Mouse (Mus musculus): ENCODE measurements at regions not wholly inside any gene's neighbourhood (a gene's known extent, or its start where the extent isn't known, plus 50 kb on each side); places are given as distances from the start of the nearest gene placed in this dataset.

DNA sequence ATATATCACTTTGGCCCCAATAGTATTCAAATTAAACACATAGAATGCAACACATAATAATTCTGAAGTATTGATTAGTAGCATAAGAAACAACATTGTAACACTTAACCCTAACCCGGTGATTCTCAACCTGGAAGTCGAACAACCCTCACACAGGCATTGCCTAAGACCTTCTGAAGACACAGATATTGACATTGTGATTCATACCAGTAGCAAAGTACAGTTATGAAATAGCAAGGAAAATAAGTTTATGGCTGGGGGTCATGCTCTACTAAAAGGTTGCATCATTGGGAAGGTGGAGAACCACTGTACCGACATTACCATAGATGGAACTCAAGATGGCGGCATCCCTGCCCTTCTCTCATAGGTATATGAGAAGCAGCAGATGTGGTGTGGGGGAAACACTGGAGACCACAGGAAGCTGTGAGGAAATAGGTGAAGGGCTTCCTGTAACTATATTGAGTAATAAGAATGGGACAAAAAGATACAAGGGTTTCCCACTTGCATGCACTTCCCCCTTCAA lies 231.1 kb upstream of the Hnrnpa3 start:
- no peak for TF ChIP-seq KAT2A (conservative IDR thresholded peaks at IDR 0.05; ENCODE audit: low read depth, low read length)
- no peak for TF ChIP-seq RAD21 (IDR thresholded peaks at IDR 0.05; ENCODE audit: low read depth, low read length)
- no peak for TF ChIP-seq MAX (IDR thresholded peaks at IDR 0.05; ENCODE audit: low read length)
- TF ChIP-seq USF2 (IDR thresholded peaks at IDR 0.05; ENCODE audit: borderline replicate concordance in 1 of 2, insufficient read depth in 1 of 2, low read depth in 1 of 2, low read length in 2 of 2), result no peak
- no peak for TF ChIP-seq ELF1 (IDR thresholded peaks at IDR 0.05; ENCODE audit: low read depth, low read length)
- TF ChIP-seq EP300 (IDR thresholded peaks at IDR 0.05; ENCODE audit: low read depth in 1 of 2, low read length in 2 of 2), result no peak
- TF ChIP-seq MAZ (IDR thresholded peaks at IDR 0.05; ENCODE audit: low read depth, low read length), result no peak
- no peak for TF ChIP-seq SIN3A (IDR thresholded peaks at IDR 0.05; ENCODE audit: low read length)
- TF ChIP-seq NRF1 (IDR thresholded peaks at IDR 0.05; ENCODE audit: insufficient read depth, low read depth, low read length, poor library complexity, severe bottlenecking), result no peak
- TF ChIP-seq CHD1 (IDR thresholded peaks at IDR 0.05; ENCODE audit: low read depth, low read length), result no peak
- TF ChIP-seq ETS1 (IDR thresholded peaks at IDR 0.05; ENCODE audit: low read depth, low read length), result no peak
- TF ChIP-seq ZNF384 (IDR thresholded peaks at IDR 0.05; ENCODE audit: low read depth, low read length), result no peak
- no peak for TF ChIP-seq RCOR1 (IDR thresholded peaks at IDR 0.05; ENCODE audit: low read depth, low read length)
- TF ChIP-seq E2F4 (IDR thresholded peaks at IDR 0.05; ENCODE audit: borderline replicate concordance, low read depth, low read length), result no peak
- TF ChIP-seq JUND (IDR thresholded peaks at IDR 0.05; ENCODE audit: low read depth, low read length), result no peak
- TF ChIP-seq MYC (IDR thresholded peaks at IDR 0.05; ENCODE audit: low read depth, low read length), result no peak
- no peak for TF ChIP-seq SMC3 (IDR thresholded peaks at IDR 0.05; ENCODE audit: low read depth, low read length)
- no peak for TF ChIP-seq GABPA (IDR thresholded peaks at IDR 0.05; ENCODE audit: low read depth, low read length)
- no peaks in the 10 kb centered on the region for H3K9me3 ChIP-seq (replicated peaks; ENCODE audit: insufficient read depth, low read length)
- H3K27ac ChIP-seq (ENCODE audit: control insufficient read depth, low read depth, low read length), result no peak overlapping the region
- H3K79me2 ChIP-seq (ENCODE audit: control insufficient read depth, insufficient read depth, low read length, poor library complexity), result no peaks in the 10 kb centered on the region
- H3K36me3 ChIP-seq (ENCODE audit: control insufficient read depth in 1 of 2, insufficient read depth in 2 of 2, low read length in 2 of 2), result no peaks in the 10 kb centered on the region
- no peak for DNase-seq (ENCODE audit: low read depth, low spot score)
- no peaks in the 10 kb centered on the region for H3K4me1 ChIP-seq (ENCODE audit: control insufficient read depth in 1 of 2, insufficient read depth in 2 of 2, low read length in 2 of 2)
- H3K27me3 ChIP-seq (ENCODE audit: control insufficient read depth in 1 of 2, insufficient read depth in 2 of 2, low read length in 2 of 2), result peaks cover 6 to 9% of the 10 kb centered on the region in 2 experiments
- no peak overlapping the region for H3K4me3 ChIP-seq (ENCODE audit: control insufficient read depth in 1 of 2, insufficient read depth in 1 of 2, low read depth in 2 of 2, low read length in 2 of 2)
- H3K9ac ChIP-seq (ENCODE audit: control insufficient read depth, low read depth, low read length, poor library complexity, severe bottlenecking), result no peak overlapping the region

DNA sequence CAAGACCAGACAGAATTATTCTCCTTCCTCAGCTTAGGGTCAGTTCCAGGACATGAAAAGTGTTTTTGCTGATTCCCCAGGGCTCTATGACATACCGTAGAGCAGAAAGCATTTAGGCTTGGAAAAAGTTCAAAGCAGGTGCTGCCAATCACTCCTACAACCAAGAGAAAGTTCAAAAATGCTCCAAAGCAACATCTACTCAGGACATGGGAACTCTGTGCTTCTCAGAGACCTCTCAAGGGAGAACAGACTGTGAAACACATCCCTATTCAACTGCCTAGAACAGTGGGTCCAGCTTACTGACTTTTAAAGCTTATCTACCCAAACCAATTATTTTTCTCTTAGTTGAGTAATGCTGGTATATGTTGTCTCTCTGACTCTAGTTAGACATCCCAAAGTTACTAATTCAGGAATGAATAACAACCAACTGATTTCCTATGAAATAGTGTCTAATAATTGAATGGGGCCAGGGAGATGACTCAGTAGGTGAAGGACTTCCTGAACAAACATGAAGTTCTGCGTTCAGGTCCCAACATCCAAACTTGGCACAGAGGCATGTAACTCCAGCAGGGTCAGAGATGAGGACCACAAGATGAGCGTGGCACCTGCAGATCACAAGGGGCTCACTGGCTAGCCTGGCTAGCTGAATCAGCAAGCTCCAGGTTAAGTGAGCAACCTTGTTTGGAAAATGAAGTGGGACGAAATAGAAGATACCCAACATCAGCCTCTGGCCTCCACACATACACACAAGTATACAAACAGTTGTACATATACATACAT lies 228.7 kb upstream of the Hnrnpa3 start:
- Histone ChIP-seq H3K36me3 (ENCODE audit: control insufficient read depth in 1 of 2, insufficient read depth in 2 of 2, low read length in 2 of 2) (no peaks in the 10 kb centered on the region), H3K27me3 (ENCODE audit: control insufficient read depth in 1 of 2, insufficient read depth in 2 of 2, low read length in 2 of 2) (peaks cover 0 to 3% of the 10 kb centered on the region in 2 experiments), H3K4me3 (ENCODE audit: control insufficient read depth in 1 of 2, insufficient read depth in 1 of 2, low read depth in 2 of 2, low read length in 2 of 2) (no peak overlapping the region), H3K27ac (ENCODE audit: control insufficient read depth, low read depth, low read length) (no peak overlapping the region), H3K79me2 (ENCODE audit: control insufficient read depth, insufficient read depth, low read length, poor library complexity) (no peaks in the 10 kb centered on the region), H3K9ac (ENCODE audit: control insufficient read depth, low read depth, low read length, poor library complexity, severe bottlenecking) (no peak overlapping the region), H3K4me1 (ENCODE audit: control insufficient read depth in 1 of 2, insufficient read depth in 2 of 2, low read length in 2 of 2) (no peaks in the 10 kb centered on the region), H3K9me3 (replicated peaks; ENCODE audit: insufficient read depth, low read length) (no peaks in the 10 kb centered on the region)
- no peak for DNase-seq (ENCODE audit: low read depth, low spot score)
- no peak for TF ChIP-seq TBP (IDR thresholded peaks at IDR 0.05; ENCODE audit: low read depth, low read length)

Measured in MEL (cell line).